ENCODE assay signal across 26 mouse cellular contexts in genomic region chr13:34762136-34762535, GRCm38 (mm10). TPM values are rescaled to one million over a fixed set of nuclear protein-coding genes. Genes with fewer than 3 reads are reported as not detected.
DNase-seq lines count a peak whose midpoint lies in the region; ATAC-seq and TF ChIP-seq lines count a peak whose summit lies in the region.
"Had no signal": no experiment of that assay in that cellular context is flagged by ENCODE, and none has a peak within 500 bp of the region (broad histone marks: within the 10 kb centered on the region; RNA-seq: fewer than 3 reads in every experiment).

No protein-coding gene starts in this region.

- H3K36me3 ChIP-seq in hindbrain, postnatal 0 days (ENCODE audit: insufficient read depth, low read length): no peaks in the 10 kb centered on the region
- no peaks in the 10 kb centered on the region for H3K36me3 ChIP-seq in hindbrain, embryonic 13.5 days
- H3K36me3 ChIP-seq in lung, embryonic 14.5 days (ENCODE audit: insufficient read depth): no peaks in the 10 kb centered on the region
- H3K36me3 ChIP-seq in neural tube, embryonic 14.5 days (ENCODE audit: control insufficient read depth, insufficient read depth, low read length): no peaks in the 10 kb centered on the region
- H3K36me3 ChIP-seq: embryonic facial prominence, embryonic 15.5 days; forebrain, embryonic 10.5 days; hindbrain, embryonic 10.5 days; midbrain, embryonic 15.5 days had no signal

- H3K4me3 ChIP-seq in hindbrain, postnatal 0 days (ENCODE audit: low read length): no peak overlapping the region
- no peak overlapping the region for H3K4me3 ChIP-seq in hindbrain, embryonic 13.5 days
- H3K4me3 ChIP-seq in lung, embryonic 14.5 days (ENCODE audit: low read depth, low read length): no peak overlapping the region
- H3K4me3 ChIP-seq in lung, adult 2 months (replicated peaks; ENCODE audit: extremely low read depth, low read depth, low read length): no peak overlapping the region
- no peak overlapping the region for H3K4me3 ChIP-seq in neural tube, embryonic 14.5 days (ENCODE audit: low read depth, low read length)
- H3K4me3 ChIP-seq: embryonic facial prominence, embryonic 15.5 days; forebrain, embryonic 10.5 days; gastrocnemius, adult 2 months; hindbrain, embryonic 10.5 days; megakaryocyte, embryonic 14.5 days; midbrain, embryonic 15.5 days had no signal

- WGBS in hindbrain, postnatal 0 days: 56% methylated on average over 5 of the region's 5 CpGs
- WGBS in hindbrain, embryonic 13.5 days: 55% methylated on average over 5 of the region's 5 CpGs
- WGBS in lung, embryonic 14.5 days: 56% methylated on average over 5 of the region's 5 CpGs
- 58% methylated on average over 5 of the region's 5 CpGs for WGBS in lung, adult 2 months
- WGBS in neural tube, embryonic 14.5 days: 43% methylated on average over 5 of the region's 5 CpGs

- no peak overlapping the region for H3K4me2 ChIP-seq in hindbrain, postnatal 0 days (ENCODE audit: low read depth, low read length)
- H3K4me2 ChIP-seq in hindbrain, embryonic 13.5 days: no peak overlapping the region
- no peak overlapping the region for H3K4me2 ChIP-seq in lung, embryonic 14.5 days
- H3K4me2 ChIP-seq in neural tube, embryonic 14.5 days (ENCODE audit: low read depth, low read length): no peak overlapping the region
- H3K4me2 ChIP-seq: embryonic facial prominence, embryonic 15.5 days; midbrain, embryonic 15.5 days had no signal

- no peak for TF ChIP-seq POLR2A in lung, adult 2 months (IDR thresholded peaks at IDR 0.05; ENCODE audit: borderline replicate concordance, extremely low read depth, low read depth, low read length)

- H3K9me3 ChIP-seq in hindbrain, postnatal 0 days (ENCODE audit: low read length): no peaks in the 10 kb centered on the region
- no peaks in the 10 kb centered on the region for H3K9me3 ChIP-seq in hindbrain, embryonic 13.5 days
- no peaks in the 10 kb centered on the region for H3K9me3 ChIP-seq in lung, embryonic 14.5 days (ENCODE audit: low read depth, low read length)
- no peaks in the 10 kb centered on the region for H3K9me3 ChIP-seq in neural tube, embryonic 14.5 days (ENCODE audit: control insufficient read depth, low read length)
- H3K9me3 ChIP-seq: embryonic facial prominence, embryonic 15.5 days; forebrain, embryonic 10.5 days; hindbrain, embryonic 10.5 days; megakaryocyte, embryonic 14.5 days; midbrain, embryonic 15.5 days had no signal

- peak; percentile 12 for DNase-seq in hindbrain, postnatal 0 days (ENCODE audit: low spot score)
- DNase-seq in lung, embryonic 14.5 days: peak; percentile 20
- no peak for DNase-seq in lung, adult 2 months
- peak; percentile 20 for DNase-seq in NIH3T3 (ENCODE audit: low read depth)
- DNase-seq in urinary bladder, adult 2 months (ENCODE audit: low spot score): no peak
- no peak for DNase-seq in right cerebral cortex, postnatal 14 days
- DNase-seq: adrenal gland, postnatal 36 days; cerebellum, adult 18-20 months; cerebellum, postnatal 36 days; gastrocnemius, adult 2 months; liver, postnatal 0 days; thymus, postnatal 14 days had no signal

- no peak for TF ChIP-seq CTCF in hindbrain, postnatal 0 days (IDR thresholded peaks at IDR 0.05; ENCODE audit: low read depth)
- no peak for TF ChIP-seq CTCF in lung, embryonic 14.5 days (IDR thresholded peaks at IDR 0.05; ENCODE audit: low read depth)
- TF ChIP-seq CTCF in lung, adult 2 months (IDR thresholded peaks at IDR 0.05; ENCODE audit: insufficient read depth, low read length): no peak

- H3K27ac ChIP-seq in hindbrain, postnatal 0 days: no peak overlapping the region
- H3K27ac ChIP-seq in hindbrain, embryonic 13.5 days: no peak overlapping the region
- no peak overlapping the region for H3K27ac ChIP-seq in lung, embryonic 14.5 days (ENCODE audit: low read depth)
- no peak overlapping the region for H3K27ac ChIP-seq in neural tube, embryonic 14.5 days (ENCODE audit: low read depth, low read length)
- H3K27ac ChIP-seq: embryonic facial prominence, embryonic 15.5 days; forebrain, embryonic 10.5 days; gastrocnemius, adult 2 months; hindbrain, embryonic 10.5 days; midbrain, embryonic 15.5 days had no signal

- H3K27me3 ChIP-seq in hindbrain, postnatal 0 days (ENCODE audit: insufficient read depth, low read length): no peaks in the 10 kb centered on the region
- no peaks in the 10 kb centered on the region for H3K27me3 ChIP-seq in hindbrain, embryonic 13.5 days
- H3K27me3 ChIP-seq in lung, embryonic 14.5 days (ENCODE audit: insufficient read depth, low read length): no peaks in the 10 kb centered on the region
- H3K27me3 ChIP-seq in neural tube, embryonic 14.5 days (ENCODE audit: control insufficient read depth, insufficient read depth, low read length): no peaks in the 10 kb centered on the region
- H3K27me3 ChIP-seq: embryonic facial prominence, embryonic 15.5 days; midbrain, embryonic 15.5 days had no signal

- H3K9ac ChIP-seq in hindbrain, postnatal 0 days (replicated peaks; ENCODE audit: low read length): no peak overlapping the region
- no peak overlapping the region for H3K9ac ChIP-seq in hindbrain, embryonic 13.5 days
- no peak overlapping the region for H3K9ac ChIP-seq in lung, embryonic 14.5 days
- H3K9ac ChIP-seq in neural tube, embryonic 14.5 days (replicated peaks; ENCODE audit: low read depth, low read length): no peak overlapping the region
- H3K9ac ChIP-seq: embryonic facial prominence, embryonic 15.5 days; liver, postnatal 0 days; midbrain, embryonic 15.5 days had no signal

- H3K4me1 ChIP-seq in hindbrain, postnatal 0 days (ENCODE audit: insufficient read depth, low read length): peaks cover 6% of the 10 kb centered on the region; the same call in 1 of the 2 replicates
- peaks cover 11% of the 10 kb centered on the region for H3K4me1 ChIP-seq in hindbrain, embryonic 13.5 days (replicated peaks)
- peaks cover 9% of the 10 kb centered on the region; the same call in 1 of the 2 replicates for H3K4me1 ChIP-seq in lung, embryonic 14.5 days (ENCODE audit: insufficient read depth)
- H3K4me1 ChIP-seq in lung, adult 2 months (ENCODE audit: control insufficient read depth, insufficient read depth, low read length): peaks cover 3% of the 10 kb centered on the region
- 0 out of 2 replicates have a peak, but pooled peaks cover 2% of the 10 kb centered on the region for H3K4me1 ChIP-seq in neural tube, embryonic 14.5 days (ENCODE audit: control insufficient read depth, insufficient read depth, low read length)

- 0 out of 2 replicates have a peak, but pooled peaks have one; percentile 67 for ATAC-seq in hindbrain, postnatal 0 days
- ATAC-seq in hindbrain, embryonic 13.5 days (ENCODE audit: low FRiP score): no peak
- ATAC-seq in lung, embryonic 14.5 days (ENCODE audit: insufficient read depth): no peak; the same call in 1 of the 2 replicates
- peak; percentile 63; the same call in 1 of the 2 replicates for ATAC-seq in neural tube, embryonic 14.5 days (ENCODE audit: low read depth)
- ATAC-seq: liver, postnatal 0 days; midbrain, embryonic 15.5 days had no signal

RNA-seq across cellular contexts. Expression of gene Fam50b, which starts 27.5 kb away (rescaled TPM):
- total RNA-seq in hindbrain, postnatal 0 days (2014; rRNA removed): not detected in 2 replicates
- polyA plus RNA-seq in hindbrain, postnatal 0 days (2015; fragmentation: Nextera tagmentation; extraction: Ambion mirVana): 0.19 TPM in 1 of 2 replicates, not detected in the other
- polyA plus RNA-seq in hindbrain, embryonic 13.5 days (2015; fragmentation: Nextera tagmentation; extraction: Ambion mirVana): not detected in 2 replicates
- polyA plus RNA-seq in lung, embryonic 14.5 days (2014; fragmentation: Nextera tagmentation; extraction: Ambion mirVana): 0.15 TPM in 1 of 2 replicates, not detected in the other
- 0.27 TPM in 1 of 2 replicates, not detected in the other for polyA plus RNA-seq in lung, adult 2 months (2012; rRNA removed)
- not detected in 2 replicates for polyA plus RNA-seq in neural tube, embryonic 14.5 days (2014; fragmentation: Nextera tagmentation; extraction: Ambion mirVana)
- 0.07 and 0.12 TPM in 2 replicates for polyA plus RNA-seq in urinary bladder, adult 2 months (2012; rRNA removed)
- total RNA-seq: adrenal gland, postnatal 36 days; gastrocnemius, adult 2 months; granulocyte monocyte progenitor cell, adult 5-6 weeks; layer of hippocampus, adult 18-20 months; layer of hippocampus, postnatal 25 days; left cerebral cortex, postnatal 14 days; liver, adult 2 months had no signal
- polyA plus RNA-seq: forebrain, embryonic 10.5 days; heart, embryonic 16.5 days; intestine, embryonic 14.5 days had no signal

Comparison
In these comparisons a context has a peak if more than half of its experiments do, and no peak if none do; other contexts are left out.
1. ATAC-seq: peak in hindbrain, postnatal 0 days (single experiment) and neural tube, embryonic 14.5 days (single experiment); none in hindbrain, embryonic 13.5 days (single experiment) and lung, embryonic 14.5 days (single experiment).
2. DNase-seq: peak in hindbrain, postnatal 0 days (single experiment), lung, embryonic 14.5 days (single experiment) and NIH3T3 (single experiment); none in lung, adult 2 months (single experiment), urinary bladder, adult 2 months (single experiment) and right cerebral cortex, postnatal 14 days (single experiment).